Mouse (Mus musculus) CH12.LX (cell line): ENCODE measurements around the gene 4921524J17Rik. TPM values are rescaled to one million over a fixed set of nuclear protein-coding genes. Genes with fewer than 3 reads are reported as not detected.

Source experiments
- DNase-seq: peaks from one replicate; pipeline ENCODE4 v3.0.0-alpha.2; 2013; ENCODE audit errors: extremely low read depth
- H3K27ac ChIP-seq: 2 replicates; pipeline ENCODE4 v1.5.1; 2012; ENCODE audit warnings: low read depth, mild to moderate bottlenecking, control low read depth, moderate library complexity; ENCODE audit not compliant: insufficient read depth
- H3K27me3 ChIP-seq: replicated peaks from 2 replicates; pipeline ENCODE3; 2012; ENCODE audit warnings: inconsistent platforms
- H3K36me3 ChIP-seq, 2 experiments: replicated peaks in 1 of 2; 2 replicates each; pipeline versions ENCODE3 to v1.6.1; 2012; ENCODE audit warnings: inconsistent platforms in 1 of 2, low read length in 1 of 2, mild to moderate bottlenecking in 1 of 2, mixed read lengths in 1 of 2, moderate library complexity in 1 of 2; ENCODE audit not compliant: control insufficient read depth in 1 of 2, insufficient read depth in 1 of 2
- H3K4me1 ChIP-seq, 2 experiments: 2 replicates each; pipeline ENCODE4 v1.6.1; 2012; ENCODE audit warnings: inconsistent platforms in 1 of 2, moderate library complexity in 1 of 2; ENCODE audit not compliant: insufficient read depth in 2 of 2, control insufficient read depth in 1 of 2
- H3K4me2 ChIP-seq: 2 replicates; pipeline ENCODE4 v1.6.1; 2012; ENCODE audit warnings: low read depth, mild to moderate bottlenecking, control low read depth; ENCODE audit not compliant: poor library complexity, insufficient read depth, severe bottlenecking
- H3K4me3 ChIP-seq, 3 experiments: fragments of 150-350 bp in 1 of 3; sonication (generic) in 1 of 3; replicated peaks in 1 of 3; 2 replicates each; pipeline versions ENCODE3 to v1.5.1; 2011 to 2012; ENCODE audit warnings: low read depth in 2 of 3, low read length in 2 of 3, mild to moderate bottlenecking in 2 of 3, moderate library complexity in 2 of 3, control low read depth in 1 of 3, improper control_type of control experiment in 1 of 3, inconsistent platforms in 1 of 3, mixed read lengths in 1 of 3; ENCODE audit not compliant: poor library complexity in 1 of 3
- H3K79me2 ChIP-seq: replicated peaks from 2 replicates; pipeline ENCODE4 v1.6.1; 2012; ENCODE audit warnings: mild to moderate bottlenecking, moderate library complexity; ENCODE audit not compliant: control insufficient read depth, poor library complexity, insufficient read depth, severe bottlenecking; ENCODE audit errors: extremely low read depth
- H3K9ac ChIP-seq: 2 replicates; pipeline ENCODE4 v1.6.1; 2012; ENCODE audit warnings: low read depth, mild to moderate bottlenecking, control low read depth, moderate library complexity; ENCODE audit not compliant: insufficient read depth
- H3K9me3 ChIP-seq: replicated peaks from 2 replicates; pipeline ENCODE3; 2012; ENCODE audit warnings: low read length, inconsistent platforms, mixed read lengths
- CHD1 ChIP-seq: IDR thresholded peaks from 2 replicates; pipeline ENCODE4 v1.6.1; 2012; ENCODE audit warnings: low read depth, low read length, improper control_type of control experiment, inconsistent platforms
- ETS1 ChIP-seq: conservative IDR thresholded peaks from 2 replicates; pipeline ENCODE4 v1.6.1; 2012; ENCODE audit warnings: low read depth, mild to moderate bottlenecking, inconsistent platforms, low read length, improper control_type of control experiment, moderate library complexity
- GABPA ChIP-seq: IDR thresholded peaks from 2 replicates; pipeline ENCODE4 v1.6.1; 2012; ENCODE audit warnings: low read depth, low read length, improper control_type of control experiment, inconsistent platforms; ENCODE audit not compliant: insufficient replicate concordance
- IRF4 ChIP-seq: IDR thresholded peaks from 2 replicates; pipeline ENCODE4 v1.6.1; 2014; ENCODE audit warnings: low read depth, mild to moderate bottlenecking, inconsistent platforms, low read length, improper control_type of control experiment
- JUN ChIP-seq: IDR thresholded peaks from 2 replicates; pipeline ENCODE4 v1.6.1; 2011; ENCODE audit warnings: low read depth, mild to moderate bottlenecking, low read length, improper control_type of control experiment, moderate library complexity; ENCODE audit not compliant: insufficient read depth
- MAFK ChIP-seq: IDR thresholded peaks from 2 replicates; pipeline ENCODE4 v1.6.1; 2011; ENCODE audit warnings: low read length, improper control_type of control experiment; ENCODE audit not compliant: insufficient replicate concordance
- MEF2A ChIP-seq: IDR thresholded peaks from 2 replicates; pipeline ENCODE4 v1.6.1; 2014; ENCODE audit warnings: low read depth, mild to moderate bottlenecking, inconsistent platforms, low read length, improper control_type of control experiment, borderline replicate concordance
- MXI1 ChIP-seq: IDR thresholded peaks from 2 replicates; pipeline ENCODE4 v1.6.1; 2011; ENCODE audit warnings: mild to moderate bottlenecking, low read depth, low read length, improper control_type of control experiment
- PAX5 ChIP-seq: IDR thresholded peaks from 2 replicates; pipeline ENCODE4 v1.6.1; 2012; ENCODE audit warnings: low read length, inconsistent platforms, mixed read lengths
- POLR2A ChIP-seq: IDR thresholded peaks from 2 replicates; pipeline ENCODE4 v1.6.1; 2011; ENCODE audit warnings: low read depth, mild to moderate bottlenecking, improper control_type of control experiment, low read length
- POLR2AphosphoS2 ChIP-seq: IDR thresholded peaks from 2 replicates; pipeline ENCODE4 v1.6.1; 2011; ENCODE audit warnings: low read depth, low read length, improper control_type of control experiment
- RAD21 ChIP-seq: IDR thresholded peaks from 2 replicates; pipeline ENCODE4 v1.6.1; 2011; ENCODE audit warnings: low read depth, mild to moderate bottlenecking, low read length, improper control_type of control experiment, moderate library complexity
- TCF12 ChIP-seq: IDR thresholded peaks from 2 replicates; pipeline ENCODE4 v1.6.1; 2014; ENCODE audit warnings: low read depth, mild to moderate bottlenecking, inconsistent platforms, low read length, improper control_type of control experiment
- UBTF ChIP-seq: IDR thresholded peaks from 2 replicates; pipeline ENCODE4 v1.6.1; 2012; ENCODE audit warnings: low read depth, mild to moderate bottlenecking, inconsistent platforms, low read length, improper control_type of control experiment, moderate library complexity
- ZC3H11A ChIP-seq: IDR thresholded peaks from 2 replicates; pipeline ENCODE4 v1.6.1; 2012; ENCODE audit warnings: low read depth, mild to moderate bottlenecking, inconsistent platforms, low read length, improper control_type of control experiment
- ZMIZ1 ChIP-seq: IDR thresholded peaks from 2 replicates; pipeline ENCODE4 v1.6.1; 2012; ENCODE audit warnings: low read depth, mild to moderate bottlenecking, inconsistent platforms, low read length, improper control_type of control experiment
- dilution Hi-C: fragments of 300-500 bp; cut with MboI; formaldehyde crosslinking; loops from 2 replicates; pipeline ENCODE4 v1.14.3; 2020; ENCODE audit warnings: low sequenced_read_pairs; ENCODE audit not compliant: extremely low pct_unique_long_range_greater_than_20kb, extremely low pct_ligation_motif_present
- in situ Hi-C: fragments of 300-500 bp; cut with MboI; formaldehyde crosslinking; loops from 3 replicates; pipeline ENCODE4 v1.14.3; 2019; ENCODE audit warnings: low sequenced_read_pairs, low pct_ligation_motif_present, low pct_unique_long_range_greater_than_20kb, mixed read lengths
- polyA plus RNA-seq: library from polyadenylated mRNA; unstranded; fragments of >175 nt; gene quantifications from 2 replicates; pipeline ENCODE4 v1.2.1, GENCODE M21; 2012; ENCODE audit warnings: low read depth; ENCODE audit not compliant: insufficient read length
- total RNA-seq, 2 experiments: library from RNA; depleted of rRNA; stranded (reverse); fragments of 300-350 nt in 1 of 2; fragments of >200 nt in 1 of 2; gene quantifications; 2 replicates each; pipeline ENCODE4 v1.2.3; 2012 to 2014

Gene 4921524J17Rik
- total and polyA plus RNA-seq, 3 experiments = 10.3 to 28.8 (median 25.1) TPM

DNA sequence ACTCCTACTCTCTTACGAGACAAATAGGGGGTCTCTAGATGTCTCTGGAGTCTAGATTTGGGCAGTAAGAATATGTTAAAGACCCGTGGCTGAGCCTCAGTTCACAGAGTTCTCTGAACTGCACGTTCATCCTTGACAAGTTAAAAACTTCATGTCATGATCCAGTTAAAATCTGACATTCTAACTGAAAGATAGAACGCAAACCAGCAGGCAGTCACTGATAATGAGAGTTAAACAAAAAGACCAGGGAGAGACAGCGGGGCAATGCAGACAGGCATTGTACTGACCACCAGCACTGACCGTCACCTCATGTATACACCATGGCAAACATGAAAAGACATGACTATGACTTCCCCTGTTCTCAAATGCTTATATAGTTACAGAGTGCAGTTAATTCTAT is 69.2 kb downstream of the 4921524J17Rik start:
- H3K9ac ChIP-seq = no peak overlapping the region
- H3K36me3 ChIP-seq = no peaks in the 10 kb centered on the region
- in situ Hi-C loops = no loop called here
- no peaks in the 10 kb centered on the region for H3K27me3 ChIP-seq
- H3K4me2 ChIP-seq = no peak overlapping the region
- no peak for DNase-seq
- dilution Hi-C loops = no loop called here
- H3K27ac ChIP-seq = no peak overlapping the region
- TF ChIP-seq ZMIZ1 (no peak), MAFK (no peak), ETS1 (no peak), PAX5 (no peak), JUN (no peak)
- TF ChIP-seq, all 38 proteins: peak for 0
- no peak overlapping the region for H3K4me3 ChIP-seq
- no peaks in the 10 kb centered on the region for H3K9me3 ChIP-seq
- H3K4me1 ChIP-seq = no peaks in the 10 kb centered on the region
- no peaks in the 10 kb centered on the region for H3K79me2 ChIP-seq

GRCm38 (mm10) chr8:85362211-85362610 is 70.4 kb downstream of the 4921524J17Rik start:
- TF ChIP-seq POLR2A = no peak
- no peak for TF ChIP-seq RAD21
- no peak for TF ChIP-seq ETS1
- no peak for TF ChIP-seq UBTF
- TF ChIP-seq MXI1 = no peak
- TF ChIP-seq IRF4 = no peak
- no peak for TF ChIP-seq CHD1
- TF ChIP-seq MEF2A = no peak
- TF ChIP-seq TCF12 = no peak
- no peak for TF ChIP-seq ZMIZ1
- no peak for TF ChIP-seq JUN
- TF ChIP-seq MAFK = no peak
- no peak for TF ChIP-seq POLR2AphosphoS2
- TF ChIP-seq GABPA = no peak
- TF ChIP-seq ZC3H11A = no peak
- TF ChIP-seq, all 38 proteins: peak for 0
- H3K9ac ChIP-seq = no peak overlapping the region
- no peaks in the 10 kb centered on the region for H3K27me3 ChIP-seq
- H3K27ac ChIP-seq = no peak overlapping the region
- H3K4me3 ChIP-seq = no peak overlapping the region
- no peaks in the 10 kb centered on the region for H3K79me2 ChIP-seq
- H3K36me3 ChIP-seq = no peaks in the 10 kb centered on the region
- in situ Hi-C loops = no loop called here
- no peak overlapping the region for H3K4me2 ChIP-seq
- dilution Hi-C loops = no loop called here
- no peaks in the 10 kb centered on the region for H3K4me1 ChIP-seq
- no peaks in the 10 kb centered on the region for H3K9me3 ChIP-seq
- no peak for DNase-seq

Other genes with a start within 250 kb of the 4921524J17Rik start
- gene Olfr371, start 206.8 kb downstream of the 4921524J17Rik start, total RNA-seq (2012; rRNA removed) = not detected in 2 replicates
- not detected in 2 replicates for gene Olfr371, start 206.8 kb downstream of the 4921524J17Rik start, total RNA-seq (2014; rRNA removed)
- gene Olfr371, start 206.8 kb downstream of the 4921524J17Rik start, polyA plus RNA-seq = not detected in 2 replicates
- gene Orc6, start 133.2 kb downstream of the 4921524J17Rik start, total RNA-seq (2012; rRNA removed) = 97.2 and 121 TPM in 2 replicates
- 238 and 242 TPM in 2 replicates for gene Orc6, start 133.2 kb downstream of the 4921524J17Rik start, total RNA-seq (2014; rRNA removed)
- gene Orc6, start 133.2 kb downstream of the 4921524J17Rik start, polyA plus RNA-seq = 134 and 140 TPM in 2 replicates
- gene Vps35, start 133.0 kb downstream of the 4921524J17Rik start, total RNA-seq (2012; rRNA removed) = 79.8 and 85.9 TPM in 2 replicates
- 163 and 197 TPM in 2 replicates for gene Vps35, start 133.0 kb downstream of the 4921524J17Rik start, total RNA-seq (2014; rRNA removed)
- gene Vps35, start 133.0 kb downstream of the 4921524J17Rik start, polyA plus RNA-seq = 92.5 and 99.2 TPM in 2 replicates
- gene Mylk3, start 46.5 kb downstream of the 4921524J17Rik start, total RNA-seq (2012; rRNA removed) = 0.04 and 0.08 TPM in 2 replicates
- 0.07 TPM in 2 replicates for gene Mylk3, start 46.5 kb downstream of the 4921524J17Rik start, total RNA-seq (2014; rRNA removed)
- not detected in 2 replicates for gene Mylk3, start 46.5 kb downstream of the 4921524J17Rik start, polyA plus RNA-seq
- gene Gpt2, start 59.7 kb upstream of the 4921524J17Rik start, total RNA-seq (2012; rRNA removed) = 24.8 and 50.0 TPM in 2 replicates
- 37.8 and 39.8 TPM in 2 replicates for gene Gpt2, start 59.7 kb upstream of the 4921524J17Rik start, total RNA-seq (2014; rRNA removed)
- gene Gpt2, start 59.7 kb upstream of the 4921524J17Rik start, polyA plus RNA-seq = 29.7 and 37.2 TPM in 2 replicates
- gene Dnaja2, start 122.5 kb upstream of the 4921524J17Rik start, total RNA-seq (2012; rRNA removed) = 150 and 183 TPM in 2 replicates
- gene Dnaja2, start 122.5 kb upstream of the 4921524J17Rik start, total RNA-seq (2014; rRNA removed) = 227 and 273 TPM in 2 replicates
- gene Dnaja2, start 122.5 kb upstream of the 4921524J17Rik start, polyA plus RNA-seq = 471 and 538 TPM in 2 replicates